Mouse (Mus musculus) left cerebral cortex, postnatal 36 days (tissue): ENCODE measurements at regions not wholly inside any gene's neighbourhood (a gene's known extent, or its start where the extent isn't known, plus 50 kb on each side); places are given as distances from the start of the nearest gene placed in this dataset.
"Not testable (repeated sequence)": the region's sequence is repeated elsewhere in the genome, so short reads cannot be mapped to it uniquely, and the experiment has no call there.

Experiments
- DNase-seq, 2 experiments: peaks; one replicate each; pipeline ENCODE4 v3.0.0; 2021 to 2022; ENCODE audit warnings: low spot score in 2 of 2, mixed read lengths in 1 of 2
- intact Hi-C: fragments of 180-260 bp; cut with DNase I; formaldehyde crosslinking; loops from one replicate; pipeline ENCODE4 v1.15.1; 2025

DNA sequence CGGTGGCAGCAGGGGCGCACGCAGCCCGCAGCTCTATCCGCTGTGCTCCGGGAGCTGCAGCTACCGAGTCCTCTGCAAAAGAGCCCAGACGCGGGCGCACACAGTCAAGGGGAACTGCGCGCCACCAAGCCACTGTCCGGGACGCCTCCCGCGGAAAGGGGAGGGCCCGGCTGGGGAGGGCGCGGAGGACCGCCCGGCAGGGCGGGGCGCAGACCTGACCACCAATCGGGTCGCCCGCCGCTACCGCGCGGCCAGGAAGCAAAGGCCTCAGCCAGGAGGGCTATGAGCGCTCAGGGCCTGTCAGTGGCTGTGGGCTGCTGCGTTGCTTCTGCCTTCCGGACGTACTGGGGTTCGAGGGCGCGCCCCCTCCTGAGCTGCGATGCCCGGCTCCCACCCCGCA lies 1034.5 kb downstream of the Gm10330 start:
- DNase-seq: peak in 1 of 2 experiments; percentile 2
- intact Hi-C loops: not testable (repeated sequence)

DNA sequence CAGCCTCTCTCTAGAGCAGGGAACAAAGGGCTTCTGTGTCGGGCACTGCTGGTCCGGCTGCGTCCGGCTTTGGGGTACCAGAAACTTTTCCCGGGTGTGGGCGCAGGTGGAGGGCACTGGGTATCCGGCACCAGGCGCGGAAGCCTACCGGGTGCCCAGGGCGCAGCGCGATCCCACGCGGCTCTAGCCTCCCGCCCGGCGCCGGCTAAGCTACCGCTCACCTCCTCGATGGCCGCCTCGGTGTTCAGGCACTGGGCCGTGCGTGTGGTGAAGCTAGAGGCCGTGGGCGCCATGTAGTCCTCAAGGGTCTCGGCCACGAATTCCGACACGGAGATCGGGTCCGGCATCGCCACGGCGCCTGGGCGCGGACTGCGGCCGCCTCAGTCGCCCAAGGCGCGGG lies 1035.0 kb downstream of the Gm10330 start:
- intact Hi-C loops: not testable (repeated sequence)
- peak; percentile 3 to 12 for DNase-seq
